In the genomic region with DNA sequence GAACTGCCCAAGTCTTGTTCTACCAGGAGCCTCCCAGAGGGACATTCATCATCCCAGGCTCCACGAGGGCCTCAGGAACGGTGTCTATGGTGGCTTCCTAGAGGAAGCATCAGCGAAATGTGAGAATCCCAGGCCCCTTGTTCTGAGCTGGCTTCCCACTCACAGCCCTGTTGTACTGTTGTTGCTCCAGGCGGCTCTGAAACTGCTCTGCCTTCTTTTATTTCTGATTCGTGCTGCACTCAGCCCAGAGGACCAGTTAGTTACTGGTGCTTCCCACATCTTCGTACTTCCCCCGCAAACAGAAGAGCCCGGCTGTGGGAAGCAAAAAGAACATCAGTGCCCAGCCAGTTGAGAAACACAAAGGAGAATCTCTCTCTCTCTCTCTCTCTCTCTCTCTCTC, we compare ENCODE assay signal across 22 mouse cellular contexts.
DNase-seq lines count a peak whose midpoint lies in the region; ATAC-seq and TF ChIP-seq lines count a peak whose summit lies in the region.
"Had no signal": no experiment of that assay in that cellular context is flagged by ENCODE, and none has a peak within 500 bp of the region (broad histone marks: within the 10 kb centered on the region; RNA-seq: fewer than 3 reads in every experiment).

No protein-coding gene starts in this region.

- H3K27me3 ChIP-seq in midbrain, postnatal 0 days (ENCODE audit: insufficient read depth, low read length), result no peaks in the 10 kb centered on the region
- H3K27me3 ChIP-seq: forebrain, embryonic 13.5 days; heart, embryonic 13.5 days; hindbrain, embryonic 12.5 days; limb, embryonic 12.5 days; liver, embryonic 12.5 days had no signal

- no peaks in the 10 kb centered on the region for H3K36me3 ChIP-seq in midbrain, postnatal 0 days (ENCODE audit: insufficient read depth, low read length)
- H3K36me3 ChIP-seq: heart, embryonic 13.5 days; hindbrain, embryonic 12.5 days; limb, embryonic 12.5 days; liver, embryonic 12.5 days had no signal

- no peak overlapping the region for H3K4me2 ChIP-seq in midbrain, postnatal 0 days (ENCODE audit: low read depth, low read length, poor library complexity, severe bottlenecking)
- H3K4me2 ChIP-seq: forebrain, embryonic 13.5 days; heart, embryonic 13.5 days; hindbrain, embryonic 12.5 days; limb, embryonic 12.5 days; liver, embryonic 12.5 days; midbrain, embryonic 11.5 days had no signal

- ATAC-seq in midbrain, postnatal 0 days (ENCODE audit: low FRiP score), result no peak
- ATAC-seq: forebrain, embryonic 13.5 days; liver, embryonic 12.5 days had no signal

- TF ChIP-seq CTCF in layer of hippocampus, adult 2 months (conservative IDR thresholded peaks at IDR 0.05), result no peak
- TF ChIP-seq CTCF in cortical plate, adult 2 months (IDR thresholded peaks at IDR 0.05; ENCODE audit: extremely low read depth, insufficient read depth, low read length), result no peak
- TF ChIP-seq CTCF in midbrain, postnatal 0 days (IDR thresholded peaks at IDR 0.05), result no peak

- no peak overlapping the region for H3K9ac ChIP-seq in midbrain, postnatal 0 days (replicated peaks; ENCODE audit: low read length, poor library complexity, severe bottlenecking)
- H3K9ac ChIP-seq: forebrain, embryonic 13.5 days; heart, embryonic 13.5 days; hindbrain, embryonic 12.5 days; limb, embryonic 12.5 days; liver, embryonic 12.5 days had no signal

- H3K9me3 ChIP-seq in midbrain, postnatal 0 days (ENCODE audit: low read length), result no peaks in the 10 kb centered on the region
- H3K9me3 ChIP-seq: forebrain, embryonic 13.5 days; heart, embryonic 13.5 days; hindbrain, embryonic 12.5 days; limb, embryonic 12.5 days; liver, embryonic 12.5 days had no signal

- no peak overlapping the region for H3K4me3 ChIP-seq in layer of hippocampus, adult 2 months
- H3K4me3 ChIP-seq in cortical plate, adult 2 months (ENCODE audit: insufficient read depth, low read length), result no peak overlapping the region
- no peak overlapping the region for H3K4me3 ChIP-seq in midbrain, postnatal 0 days (ENCODE audit: low read depth, low read length)
- H3K4me3 ChIP-seq: forebrain, embryonic 13.5 days; heart, embryonic 13.5 days; hindbrain, embryonic 12.5 days; limb, embryonic 12.5 days; liver, embryonic 12.5 days had no signal

- peak overlapping the region; percentile 72 for H3K27ac ChIP-seq in layer of hippocampus, adult 2 months
- peak overlapping the region; percentile 85; the same call in 1 of the 2 replicates for H3K27ac ChIP-seq in cortical plate, adult 2 months (ENCODE audit: insufficient read depth, low read length)
- no peak overlapping the region for H3K27ac ChIP-seq in midbrain, postnatal 0 days (ENCODE audit: low read depth, low read length)
- H3K27ac ChIP-seq: forebrain, embryonic 13.5 days; heart, embryonic 13.5 days; hindbrain, embryonic 12.5 days; limb, embryonic 12.5 days; liver, embryonic 12.5 days had no signal

- no peak for TF ChIP-seq POLR2A in cortical plate, adult 2 months (IDR thresholded peaks at IDR 0.05; ENCODE audit: extremely low read depth, insufficient read depth, low read length)

- H3K4me1 ChIP-seq in cortical plate, adult 2 months (ENCODE audit: control insufficient read depth, insufficient read depth, low read length), result peaks cover 4% of the 10 kb centered on the region
- H3K4me1 ChIP-seq in midbrain, postnatal 0 days (ENCODE audit: insufficient read depth, low read length), result no peaks in the 10 kb centered on the region
- H3K4me1 ChIP-seq: heart, embryonic 13.5 days; limb, embryonic 12.5 days; liver, embryonic 12.5 days had no signal

- WGBS in midbrain, postnatal 0 days, result 55% methylated on average over 8 of the region's 8 CpGs

- DNase-seq in layer of hippocampus, adult 2 months (ENCODE audit: low spot score in 2 of 2), result peak; percentile 12 to 23
- no peak for DNase-seq in layer of hippocampus, adult 9-10 months (ENCODE audit: low spot score)
- peak; percentile 73 for DNase-seq in brain, adult 2 months (ENCODE audit: low read depth, low spot score)
- DNase-seq in right cerebral cortex, adult 2 months (ENCODE audit: low spot score in 2 of 2), result peak; percentile 59 to 67
- DNase-seq in T-cell, adult 2 months (ENCODE audit: low spot score), result no peak
- no peak for DNase-seq in spleen, adult 18-20 months
- DNase-seq in midbrain, postnatal 0 days (ENCODE audit: low spot score), result no peak
- DNase-seq: adrenal gland, postnatal 10 days; gastrocnemius, postnatal 25 days; heart, adult 18-20 months; kidney, adult 11 months; kidney, postnatal 10 days; lung, adult 2 months; lung, postnatal 14 days; thymus, postnatal 25 days had no signal

Comparison
In these comparisons a context has a peak if more than half of its experiments do, and no peak if none do; other contexts are left out.
1. DNase-seq: peak in layer of hippocampus, adult 2 months (2 of 2), brain, adult 2 months (single experiment) and right cerebral cortex, adult 2 months (2 of 2); none in layer of hippocampus, adult 9-10 months (single experiment), T-cell, adult 2 months (single experiment), spleen, adult 18-20 months (0 of 2) and midbrain, postnatal 0 days (single experiment).